Comparison of ENCODE assay signal across 10 mouse cellular contexts in the genomic region with DNA sequence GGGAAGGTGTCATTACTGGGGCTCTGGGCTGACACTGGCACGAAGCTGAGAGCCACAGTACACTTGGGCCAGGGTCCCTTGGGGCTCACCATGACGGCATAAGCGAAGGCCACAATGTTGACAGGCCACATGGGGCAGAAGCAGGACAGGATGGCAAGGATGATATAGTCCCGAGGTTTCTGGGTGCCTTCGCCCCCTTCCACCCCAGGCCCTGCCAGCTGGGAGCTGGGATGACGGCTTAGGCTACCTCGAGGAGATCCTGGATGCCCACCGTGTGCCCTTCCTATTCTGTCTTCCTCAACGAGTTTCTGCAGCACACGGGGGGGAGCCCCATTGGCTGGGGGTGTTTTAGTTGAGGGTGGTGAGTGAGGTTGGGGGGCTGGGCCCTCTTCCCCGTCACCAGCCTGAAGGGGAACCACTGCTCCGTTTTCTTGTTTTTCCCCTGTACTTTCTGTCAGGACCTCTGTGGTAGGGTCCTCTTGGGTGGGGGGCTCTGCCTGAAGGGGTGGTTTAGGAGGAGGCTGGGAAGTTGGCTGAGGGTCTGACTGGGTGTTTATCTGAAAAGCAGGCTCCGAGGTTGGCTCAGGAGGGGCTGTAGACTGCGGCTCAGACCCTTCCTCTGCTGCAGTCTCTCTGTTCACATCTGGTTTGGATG. TPM values are rescaled to one million over a fixed set of nuclear protein-coding genes. Genes with fewer than 3 reads are reported as not detected.
DNase-seq lines count a peak whose midpoint lies in the region; ATAC-seq and TF ChIP-seq lines count a peak whose summit lies in the region.
"Had no signal": no experiment of that assay in that cellular context is flagged by ENCODE, and none has a peak within 500 bp of the region (broad histone marks: within the 10 kb centered on the region; RNA-seq: fewer than 3 reads in every experiment).

No protein-coding gene starts in this region.

- DNase-seq in cerebellum, adult 11 months = peak; percentile 41
- no peak for DNase-seq in lung, embryonic 14.5 days
- no peak for DNase-seq in lung, postnatal 4 days
- no peak for DNase-seq in limb, embryonic 10.5 days (ENCODE audit: low spot score)
- DNase-seq in thymus, adult 2 months = no peak
- no peak for DNase-seq in right cerebral cortex, postnatal 14 days
- DNase-seq: heart, postnatal 14 days had no signal

- no peak for ATAC-seq in cerebellum, adult (ENCODE audit: insufficient number of reproducible peaks, low FRiP score, low TSS enrichment)
- ATAC-seq in lung, embryonic 14.5 days (ENCODE audit: insufficient read depth) = no peak
- no peak for ATAC-seq in stomach, embryonic 16.5 days (ENCODE audit: insufficient read depth, low FRiP score)

- 73% methylated on average over 14 of the region's 14 CpGs for WGBS in lung, embryonic 14.5 days
- 81% methylated on average over 14 of the region's 14 CpGs for WGBS in limb, embryonic 10.5 days
- 70% methylated on average over 14 of the region's 14 CpGs for WGBS in stomach, embryonic 16.5 days
- WGBS in thymus, adult 2 months = 89% methylated on average over 14 of the region's 14 CpGs

- TF ChIP-seq CTCF in lung, embryonic 14.5 days (IDR thresholded peaks at IDR 0.05; ENCODE audit: low read depth) = no peak
- no peak for TF ChIP-seq CTCF in thymus, adult 2 months (IDR thresholded peaks at IDR 0.05; ENCODE audit: borderline replicate concordance, control insufficient read depth, extremely low read depth, insufficient read depth, low read length, poor library complexity)

- peak overlapping the region; percentile 74 for H3K4me2 ChIP-seq in lung, embryonic 14.5 days
- peak overlapping the region; percentile 84 for H3K4me2 ChIP-seq in stomach, embryonic 16.5 days (ENCODE audit: low read depth, low read length)

- peaks cover 52% of the 10 kb centered on the region for H3K36me3 ChIP-seq in lung, embryonic 14.5 days (ENCODE audit: insufficient read depth)
- peaks cover 45% of the 10 kb centered on the region for H3K36me3 ChIP-seq in limb, embryonic 10.5 days
- H3K36me3 ChIP-seq in stomach, embryonic 16.5 days (ENCODE audit: control insufficient read depth, insufficient read depth, low read length) = peaks cover 15% of the 10 kb centered on the region; the same call in 1 of the 2 replicates
- peaks cover 7% of the 10 kb centered on the region; the same call in 1 of the 2 replicates for H3K36me3 ChIP-seq in thymus, adult 2 months (ENCODE audit: control insufficient read depth, insufficient read depth, low read length)

- peak overlapping the region; percentile 50; the same call in 1 of the 2 replicates for H3K9ac ChIP-seq in lung, embryonic 14.5 days
- H3K9ac ChIP-seq in stomach, embryonic 16.5 days (ENCODE audit: low read length) = peak overlapping the region; percentile 79

- H3K4me1 ChIP-seq in lung, embryonic 14.5 days (ENCODE audit: insufficient read depth) = peaks cover 21% of the 10 kb centered on the region
- H3K4me1 ChIP-seq in limb, embryonic 10.5 days = peaks cover 87% of the 10 kb centered on the region
- H3K4me1 ChIP-seq in stomach, embryonic 16.5 days (ENCODE audit: control insufficient read depth, insufficient read depth, low read length) = peaks cover 77% of the 10 kb centered on the region
- H3K4me1 ChIP-seq in thymus, adult 2 months (replicated peaks; ENCODE audit: control insufficient read depth, insufficient read depth, low read length) = peaks cover 80% of the 10 kb centered on the region

- H3K9me3 ChIP-seq in lung, embryonic 14.5 days (ENCODE audit: low read depth, low read length) = no peaks in the 10 kb centered on the region
- H3K9me3 ChIP-seq in limb, embryonic 10.5 days (replicated peaks) = no peaks in the 10 kb centered on the region
- no peaks in the 10 kb centered on the region for H3K9me3 ChIP-seq in stomach, embryonic 16.5 days (replicated peaks; ENCODE audit: control insufficient read depth, low read length)

- no peak for TF ChIP-seq POLR2A in thymus, adult 2 months (IDR thresholded peaks at IDR 0.05; ENCODE audit: control insufficient read depth, extremely low read depth, insufficient read depth, low read length, poor library complexity)

- H3K27ac ChIP-seq in lung, embryonic 14.5 days (ENCODE audit: low read depth) = peak overlapping the region; percentile 67; the same call in 1 of the 2 replicates
- H3K27ac ChIP-seq in limb, embryonic 10.5 days = peak overlapping the region; percentile 98
- peak overlapping the region; percentile 86; the same call in 1 of the 2 replicates for H3K27ac ChIP-seq in stomach, embryonic 16.5 days (ENCODE audit: low read length)
- H3K27ac ChIP-seq in thymus, adult 2 months (ENCODE audit: control insufficient read depth, insufficient read depth, low read length) = no peak overlapping the region

- H3K4me3 ChIP-seq in lung, embryonic 14.5 days (ENCODE audit: low read depth, low read length) = peak overlapping the region; percentile 50
- peak overlapping the region; percentile 83 for H3K4me3 ChIP-seq in limb, embryonic 10.5 days
- peak overlapping the region; percentile 61 for H3K4me3 ChIP-seq in stomach, embryonic 16.5 days (replicated peaks; ENCODE audit: low read length)
- H3K4me3 ChIP-seq in thymus, adult 2 months (ENCODE audit: control insufficient read depth, insufficient read depth, low read length) = no peak overlapping the region

- H3K27me3 ChIP-seq in lung, embryonic 14.5 days (ENCODE audit: insufficient read depth, low read length) = no peaks in the 10 kb centered on the region
- H3K27me3 ChIP-seq in limb, embryonic 10.5 days (ENCODE audit: low read depth, poor library complexity, severe bottlenecking) = no peaks in the 10 kb centered on the region
- H3K27me3 ChIP-seq in stomach, embryonic 16.5 days (ENCODE audit: control insufficient read depth, insufficient read depth, low read length) = no peaks in the 10 kb centered on the region
- H3K27me3 ChIP-seq in thymus, adult 2 months (ENCODE audit: control insufficient read depth, insufficient read depth, low read length) = no peaks in the 10 kb centered on the region

RNA-seq across cellular contexts. Expression of a gene that starts 1.5 kb away (rescaled TPM):
- 37.4 and 54.0 TPM in 2 replicates for polyA plus RNA-seq in lung, embryonic 14.5 days (2014; fragmentation: Nextera tagmentation; extraction: Ambion mirVana)
- 30.8 and 44.7 TPM in 2 replicates for polyA plus RNA-seq in limb, embryonic 10.5 days (2016; fragmentation: Nextera tagmentation; extraction: Ambion mirVana)
- polyA plus RNA-seq in stomach, embryonic 16.5 days (2015; fragmentation: Nextera tagmentation; extraction: Ambion mirVana) = 31.1 and 39.0 TPM in 2 replicates
- polyA plus RNA-seq in thymus, adult 2 months (2012; rRNA removed) = 103 and 113 TPM in 2 replicates

RNA-seq across cellular contexts. Expression of a gene that starts 1.6 kb away (rescaled TPM):
- 4.7 and 5.9 TPM in 2 replicates for polyA plus RNA-seq in lung, embryonic 14.5 days (2014; fragmentation: Nextera tagmentation; extraction: Ambion mirVana)
- 2.9 and 4.4 TPM in 2 replicates for polyA plus RNA-seq in limb, embryonic 10.5 days (2016; fragmentation: Nextera tagmentation; extraction: Ambion mirVana)
- polyA plus RNA-seq in stomach, embryonic 16.5 days (2015; fragmentation: Nextera tagmentation; extraction: Ambion mirVana) = 8.5 and 9.6 TPM in 2 replicates
- polyA plus RNA-seq in thymus, adult 2 months (2012; rRNA removed) = 49.7 and 53.1 TPM in 2 replicates

RNA-seq across cellular contexts. Expression of a gene that starts 2.3 kb away (rescaled TPM):
- polyA plus RNA-seq in lung, embryonic 14.5 days (2014; fragmentation: Nextera tagmentation; extraction: Ambion mirVana) = 21.9 and 44.5 TPM in 2 replicates
- 88.5 and 95.0 TPM in 2 replicates for polyA plus RNA-seq in limb, embryonic 10.5 days (2016; fragmentation: Nextera tagmentation; extraction: Ambion mirVana)
- polyA plus RNA-seq in stomach, embryonic 16.5 days (2015; fragmentation: Nextera tagmentation; extraction: Ambion mirVana) = 43.5 and 56.6 TPM in 2 replicates
- 11.9 and 12.7 TPM in 2 replicates for polyA plus RNA-seq in thymus, adult 2 months (2012; rRNA removed)

RNA-seq across cellular contexts. Expression of a gene that starts 3.1 kb away (rescaled TPM):
- polyA plus RNA-seq in lung, embryonic 14.5 days (2014; fragmentation: Nextera tagmentation; extraction: Ambion mirVana) = 0.85 TPM in 1 of 2 replicates, not detected in the other
- polyA plus RNA-seq in limb, embryonic 10.5 days (2016; fragmentation: Nextera tagmentation; extraction: Ambion mirVana) = 0.90 TPM in 1 of 2 replicates, not detected in the other
- 0.36 TPM in 1 of 2 replicates, not detected in the other for polyA plus RNA-seq in stomach, embryonic 16.5 days (2015; fragmentation: Nextera tagmentation; extraction: Ambion mirVana)
- 5.4 and 6.2 TPM in 2 replicates for polyA plus RNA-seq in thymus, adult 2 months (2012; rRNA removed)
- polyA plus RNA-seq: liver, embryonic 16.5 days had no signal

RNA-seq across cellular contexts. Expression of a gene that starts 5.0 kb away (rescaled TPM):
- 7.7 and 8.0 TPM in 2 replicates for polyA plus RNA-seq in lung, embryonic 14.5 days (2014; fragmentation: Nextera tagmentation; extraction: Ambion mirVana)
- polyA plus RNA-seq in limb, embryonic 10.5 days (2016; fragmentation: Nextera tagmentation; extraction: Ambion mirVana) = 3.3 and 4.0 TPM in 2 replicates
- 28.0 and 28.3 TPM in 2 replicates for polyA plus RNA-seq in stomach, embryonic 16.5 days (2015; fragmentation: Nextera tagmentation; extraction: Ambion mirVana)
- polyA plus RNA-seq in thymus, adult 2 months (2012; rRNA removed) = 42.5 and 64.9 TPM in 2 replicates
